ENCODE assay signal across 11 mouse cellular contexts in genomic region chr17:64617838-64618237, GRCm38 (mm10). TPM values are rescaled to one million over a fixed set of nuclear protein-coding genes. Genes with fewer than 3 reads are reported as not detected.
A peak's percentile ranks its signal among the peaks of the same experiment; 100 is the strongest.
DNase-seq lines count a peak whose midpoint lies in the region; ATAC-seq and TF ChIP-seq lines count a peak whose summit lies in the region.
"Had no signal": no experiment of that assay in that cellular context is flagged by ENCODE, and none has a peak within 500 bp of the region (broad histone marks: within the 10 kb centered on the region; RNA-seq: fewer than 3 reads in every experiment).

No protein-coding gene starts in this region.

- TF ChIP-seq CTCF in kidney, adult 2 months (conservative IDR thresholded peaks at IDR 0.05; ENCODE audit: insufficient read depth, insufficient read length, low read depth, low read length): no peak
- TF ChIP-seq CTCF in intestine, postnatal 0 days (IDR thresholded peaks at IDR 0.05; ENCODE audit: low read depth): no peak
- TF ChIP-seq CTCF in lung, postnatal 0 days (IDR thresholded peaks at IDR 0.05): no peak

- WGBS in kidney, adult 2 months: 29% methylated on average over 4 of the region's 4 CpGs
- WGBS in kidney, embryonic 15.5 days: 72% methylated on average over 4 of the region's 4 CpGs
- WGBS in intestine, postnatal 0 days: 31% methylated on average over 4 of the region's 4 CpGs
- WGBS in lung, postnatal 0 days: 45% methylated on average over 4 of the region's 4 CpGs
- WGBS in hindbrain, embryonic 10.5 days: 88% methylated on average over 4 of the region's 4 CpGs

- no peak overlapping the region for H3K9ac ChIP-seq in kidney, embryonic 15.5 days
- no peak overlapping the region for H3K9ac ChIP-seq in intestine, postnatal 0 days (ENCODE audit: low read depth, low read length)
- H3K9ac ChIP-seq in lung, postnatal 0 days (replicated peaks; ENCODE audit: low read depth): no peak overlapping the region

- peaks cover 47% of the 10 kb centered on the region for H3K4me1 ChIP-seq in kidney, adult 2 months (ENCODE audit: control insufficient read depth, insufficient read depth, low read length)
- peaks cover 38% of the 10 kb centered on the region for H3K4me1 ChIP-seq in kidney, embryonic 15.5 days
- peaks cover 7% of the 10 kb centered on the region for H3K4me1 ChIP-seq in intestine, postnatal 0 days (replicated peaks; ENCODE audit: control insufficient read depth, insufficient read depth, low read length)
- 0 out of 2 replicates have a peak, but pooled peaks cover 2% of the 10 kb centered on the region for H3K4me1 ChIP-seq in lung, postnatal 0 days (ENCODE audit: insufficient read depth, low read depth, low read length)
- H3K4me1 ChIP-seq in hindbrain, embryonic 10.5 days (replicated peaks): peaks cover 35% of the 10 kb centered on the region

- no peaks in the 10 kb centered on the region for H3K27me3 ChIP-seq in kidney, adult 2 months (replicated peaks; ENCODE audit: control insufficient read depth, insufficient read depth, low read length)
- H3K27me3 ChIP-seq in kidney, embryonic 15.5 days: no peaks in the 10 kb centered on the region
- H3K27me3 ChIP-seq in intestine, postnatal 0 days (replicated peaks; ENCODE audit: control insufficient read depth, insufficient read depth, low read length): no peaks in the 10 kb centered on the region
- no peaks in the 10 kb centered on the region for H3K27me3 ChIP-seq in lung, postnatal 0 days (replicated peaks; ENCODE audit: insufficient read depth, low read length)
- no peaks in the 10 kb centered on the region for H3K27me3 ChIP-seq in hindbrain, embryonic 10.5 days (ENCODE audit: insufficient read depth, poor library complexity, severe bottlenecking)
- H3K27me3 ChIP-seq: CH12.LX; megakaryocyte, embryonic 14.5 days had no signal

- peak; percentile 38; the same call in 1 of the 2 replicates for TF ChIP-seq EP300 in lung, postnatal 0 days (IDR thresholded peaks at IDR 0.05)

- no peak for TF ChIP-seq POLR2A in kidney, adult 2 months (IDR thresholded peaks at IDR 0.05; ENCODE audit: low read depth, low read length)

- H3K36me3 ChIP-seq in kidney, adult 2 months (ENCODE audit: control insufficient read depth, insufficient read depth, low read length): no peaks in the 10 kb centered on the region
- H3K36me3 ChIP-seq in kidney, embryonic 15.5 days: 0 out of 2 replicates have a peak, but pooled peaks cover 6% of the 10 kb centered on the region
- no peaks in the 10 kb centered on the region for H3K36me3 ChIP-seq in intestine, postnatal 0 days (ENCODE audit: control insufficient read depth, insufficient read depth)
- H3K36me3 ChIP-seq in lung, postnatal 0 days (ENCODE audit: insufficient read depth, low read length): no peaks in the 10 kb centered on the region
- H3K36me3 ChIP-seq in hindbrain, embryonic 10.5 days: peaks cover 4% of the 10 kb centered on the region; the same call in 1 of the 2 replicates

- peak overlapping the region; percentile 69 for H3K27ac ChIP-seq in kidney, adult 2 months (ENCODE audit: insufficient read depth, low read depth, low read length)
- H3K27ac ChIP-seq in kidney, embryonic 15.5 days: no peak overlapping the region
- no peak overlapping the region for H3K27ac ChIP-seq in intestine, postnatal 0 days (ENCODE audit: low read depth, low read length)
- H3K27ac ChIP-seq in lung, postnatal 0 days (ENCODE audit: low read length): no peak overlapping the region
- H3K27ac ChIP-seq in hindbrain, embryonic 10.5 days: no peak overlapping the region

- DNase-seq in kidney, adult 2 months: peak; percentile 94
- peak; percentile 64 for DNase-seq in lung, postnatal 0 days (ENCODE audit: low spot score)
- DNase-seq in neural tube, embryonic 10.5 days (ENCODE audit: extremely low spot score, low spot score): no peak
- no peak for DNase-seq in c-Kit-positive CD71-positive TER-119-positive erythroid progenitor cells, embryonic 14.5 days (ENCODE audit: low spot score)
- no peak for DNase-seq in hindbrain, embryonic 10.5 days (ENCODE audit: low spot score)
- DNase-seq in frontal cortex, postnatal 14 days (ENCODE audit: low spot score in 2 of 2): no peak

- H3K9me3 ChIP-seq in kidney, embryonic 15.5 days (replicated peaks): no peaks in the 10 kb centered on the region
- no peaks in the 10 kb centered on the region for H3K9me3 ChIP-seq in intestine, postnatal 0 days (ENCODE audit: control insufficient read depth)
- no peaks in the 10 kb centered on the region for H3K9me3 ChIP-seq in lung, postnatal 0 days (ENCODE audit: low read length)
- no peaks in the 10 kb centered on the region for H3K9me3 ChIP-seq in hindbrain, embryonic 10.5 days
- H3K9me3 ChIP-seq: megakaryocyte, embryonic 14.5 days had no signal

- no peak for ATAC-seq in kidney, embryonic 15.5 days (replicated peaks; ENCODE audit: low FRiP score)
- ATAC-seq in intestine, postnatal 0 days: peak; percentile 70
- peak; percentile 54 for ATAC-seq in lung, postnatal 0 days

- no peak overlapping the region for H3K4me3 ChIP-seq in kidney, adult 2 months (ENCODE audit: insufficient read depth, low read depth, low read length)
- H3K4me3 ChIP-seq in kidney, embryonic 15.5 days (replicated peaks): no peak overlapping the region
- no peak overlapping the region for H3K4me3 ChIP-seq in intestine, postnatal 0 days (ENCODE audit: low read depth, low read length)
- H3K4me3 ChIP-seq in lung, postnatal 0 days (ENCODE audit: low read depth, low read length): no peak overlapping the region
- H3K4me3 ChIP-seq in hindbrain, embryonic 10.5 days: no peak overlapping the region
- H3K4me3 ChIP-seq: erythroblast, embryonic 14.5 days; megakaryocyte, embryonic 14.5 days had no signal

- no peak overlapping the region for H3K4me2 ChIP-seq in kidney, embryonic 15.5 days
- H3K4me2 ChIP-seq in intestine, postnatal 0 days (replicated peaks; ENCODE audit: low read depth): no peak overlapping the region
- H3K4me2 ChIP-seq in lung, postnatal 0 days (replicated peaks; ENCODE audit: low read depth, low read length): no peak overlapping the region

RNA-seq across cellular contexts. Expression of gene Man2a1, which starts 17.3 kb away (rescaled TPM):
- polyA plus RNA-seq in kidney, adult 2 months (2012; rRNA removed): 25.6 and 27.3 TPM in 2 replicates
- polyA plus RNA-seq in kidney, embryonic 15.5 days (2015; fragmentation: Nextera tagmentation; extraction: Ambion mirVana): 8.6 and 11.0 TPM in 2 replicates
- polyA plus RNA-seq in intestine, postnatal 0 days (2015; fragmentation: Nextera tagmentation; extraction: Ambion mirVana): 7.2 and 8.7 TPM in 2 replicates
- polyA plus RNA-seq in lung, postnatal 0 days (2015; fragmentation: Nextera tagmentation; extraction: Ambion mirVana): 9.6 and 9.7 TPM in 2 replicates
- 3.2 and 5.0 TPM in 2 replicates for polyA plus RNA-seq in hindbrain, embryonic 10.5 days (2016; fragmentation: Nextera tagmentation; extraction: Ambion mirVana)

Comparison
In these comparisons a context has a peak if more than half of its experiments do, and no peak if none do; other contexts are left out.
1. DNase-seq: peak in kidney, adult 2 months (single experiment) and lung, postnatal 0 days (single experiment); none in neural tube, embryonic 10.5 days (single experiment), c-Kit-positive CD71-positive TER-119-positive erythroid progenitor cells, embryonic 14.5 days (single experiment), hindbrain, embryonic 10.5 days (single experiment) and frontal cortex, postnatal 14 days (0 of 2).